Mouse (Mus musculus) liver, embryonic 14.5 days (tissue): Measurements from ENCODE around the gene Zfp618.

Experiments
- CTCF ChIP-seq: IDR thresholded peaks from 2 replicates; pipeline ENCODE4 v1.5.1; 2016; ENCODE audit warnings: antibody characterized with exemption, low read depth, control low read depth
- EP300 ChIP-seq: IDR thresholded peaks from 2 replicates; pipeline ENCODE4 v1.6.1; 2016; ENCODE audit warnings: antibody characterized with exemption, low read depth

GRCm38 (mm10) chr4:63032581-63033006, 67.2 kb downstream of the Zfp618 start:
- TF ChIP-seq CTCF (no peak), EP300 (no peak)
